Comparison of ENCODE assay signal across 22 mouse cellular contexts in genomic region chr2:133883682-133884081, GRCm38 (mm10).
DNase-seq lines count a peak whose midpoint lies in the region; ATAC-seq and TF ChIP-seq lines count a peak whose summit lies in the region.
"Had no signal": no experiment of that assay in that cellular context is flagged by ENCODE, and none has a peak within 500 bp of the region (broad histone marks: within the 10 kb centered on the region; RNA-seq: fewer than 3 reads in every experiment).

No protein-coding gene starts in this region.

- H3K27me3 ChIP-seq in embryonic facial prominence, embryonic 14.5 days (replicated peaks; ENCODE audit: control insufficient read depth, insufficient read depth, low read length): no peaks in the 10 kb centered on the region
- no peaks in the 10 kb centered on the region for H3K27me3 ChIP-seq in embryonic facial prominence, embryonic 10.5 days (replicated peaks; ENCODE audit: low read depth, poor library complexity, severe bottlenecking)
- H3K27me3 ChIP-seq in lung, embryonic 14.5 days (ENCODE audit: insufficient read depth, low read length): no peaks in the 10 kb centered on the region
- no peaks in the 10 kb centered on the region for H3K27me3 ChIP-seq in limb, embryonic 14.5 days (ENCODE audit: control insufficient read depth, insufficient read depth, low read length)
- H3K27me3 ChIP-seq: embryonic facial prominence, embryonic 12.5 days; forebrain, embryonic 12.5 days; forebrain, embryonic 15.5 days; hindbrain, embryonic 12.5 days; hindbrain, embryonic 15.5 days had no signal

- H3K27ac ChIP-seq in embryonic facial prominence, embryonic 14.5 days (replicated peaks; ENCODE audit: low read depth, low read length): no peak overlapping the region
- no peak overlapping the region for H3K27ac ChIP-seq in embryonic facial prominence, embryonic 10.5 days (replicated peaks)
- no peak overlapping the region for H3K27ac ChIP-seq in lung, embryonic 14.5 days (ENCODE audit: low read depth)
- H3K27ac ChIP-seq in limb, embryonic 14.5 days (replicated peaks; ENCODE audit: low read depth, low read length): no peak overlapping the region
- H3K27ac ChIP-seq: embryonic facial prominence, embryonic 12.5 days; forebrain, embryonic 12.5 days; forebrain, embryonic 15.5 days; hindbrain, embryonic 12.5 days; hindbrain, embryonic 15.5 days had no signal

- no peak overlapping the region for H3K9ac ChIP-seq in embryonic facial prominence, embryonic 14.5 days (ENCODE audit: low read depth, low read length)
- H3K9ac ChIP-seq in lung, embryonic 14.5 days: no peak overlapping the region
- no peak overlapping the region for H3K9ac ChIP-seq in limb, embryonic 14.5 days (ENCODE audit: low read depth, low read length, severe bottlenecking)
- H3K9ac ChIP-seq: embryonic facial prominence, embryonic 12.5 days; forebrain, embryonic 12.5 days; forebrain, embryonic 15.5 days; hindbrain, embryonic 12.5 days; hindbrain, embryonic 15.5 days had no signal

- no peaks in the 10 kb centered on the region for H3K9me3 ChIP-seq in embryonic facial prominence, embryonic 14.5 days (ENCODE audit: control insufficient read depth, low read length)
- no peaks in the 10 kb centered on the region for H3K9me3 ChIP-seq in embryonic facial prominence, embryonic 10.5 days
- no peaks in the 10 kb centered on the region for H3K9me3 ChIP-seq in lung, embryonic 14.5 days (ENCODE audit: low read depth, low read length)
- H3K9me3 ChIP-seq in limb, embryonic 14.5 days (ENCODE audit: control insufficient read depth, low read length): no peaks in the 10 kb centered on the region
- H3K9me3 ChIP-seq: embryonic facial prominence, embryonic 12.5 days; forebrain, embryonic 12.5 days; forebrain, embryonic 15.5 days; hindbrain, embryonic 12.5 days; hindbrain, embryonic 15.5 days had no signal

- no peaks in the 10 kb centered on the region for H3K4me1 ChIP-seq in embryonic facial prominence, embryonic 14.5 days (ENCODE audit: control insufficient read depth, insufficient read depth, low read length)
- H3K4me1 ChIP-seq in embryonic facial prominence, embryonic 10.5 days: 0 out of 2 replicates have a peak, but pooled peaks cover 3% of the 10 kb centered on the region
- no peaks in the 10 kb centered on the region for H3K4me1 ChIP-seq in lung, embryonic 14.5 days (ENCODE audit: insufficient read depth)
- no peaks in the 10 kb centered on the region for H3K4me1 ChIP-seq in limb, embryonic 14.5 days (ENCODE audit: control insufficient read depth, insufficient read depth, low read length)
- H3K4me1 ChIP-seq: embryonic facial prominence, embryonic 12.5 days; forebrain, embryonic 12.5 days; forebrain, embryonic 15.5 days; hindbrain, embryonic 12.5 days; hindbrain, embryonic 15.5 days had no signal

- H3K36me3 ChIP-seq in embryonic facial prominence, embryonic 14.5 days (ENCODE audit: control insufficient read depth, insufficient read depth, low read length): no peaks in the 10 kb centered on the region
- no peaks in the 10 kb centered on the region for H3K36me3 ChIP-seq in embryonic facial prominence, embryonic 10.5 days (replicated peaks)
- no peaks in the 10 kb centered on the region for H3K36me3 ChIP-seq in lung, embryonic 14.5 days (ENCODE audit: insufficient read depth)
- H3K36me3 ChIP-seq in limb, embryonic 14.5 days (ENCODE audit: control insufficient read depth, insufficient read depth, low read length): no peaks in the 10 kb centered on the region
- H3K36me3 ChIP-seq: embryonic facial prominence, embryonic 12.5 days; forebrain, embryonic 12.5 days; forebrain, embryonic 15.5 days; hindbrain, embryonic 12.5 days; hindbrain, embryonic 15.5 days had no signal

- TF ChIP-seq CTCF in lung, embryonic 14.5 days (IDR thresholded peaks at IDR 0.05; ENCODE audit: low read depth): no peak

- no peak for ATAC-seq in embryonic facial prominence, embryonic 14.5 days (ENCODE audit: low read depth)
- no peak; the same call in 1 of the 2 replicates for ATAC-seq in lung, embryonic 14.5 days (ENCODE audit: insufficient read depth)
- ATAC-seq in limb, embryonic 14.5 days (ENCODE audit: low FRiP score, low read depth): 0 out of 2 replicates have a peak, but pooled peaks have one; percentile 62
- ATAC-seq: CD4-positive, CD25-positive, alpha-beta regulatory T cell, adult 4 months; forebrain, embryonic 15.5 days had no signal

- peak; percentile 6 for DNase-seq in embryonic facial prominence, embryonic 14.5 days (ENCODE audit: low spot score)
- no peak for DNase-seq in embryonic facial prominence, embryonic 10.5 days (ENCODE audit: low spot score)
- peak; percentile 4 for DNase-seq in lung, embryonic 14.5 days
- no peak for DNase-seq in lung, postnatal 25 days (ENCODE audit: low spot score)
- no peak for DNase-seq in limb, embryonic 14.5 days (ENCODE audit: low spot score)
- no peak for DNase-seq in liver
- DNase-seq: adrenal gland, adult 2 months; adrenal gland, postnatal 14 days; cerebellum, adult 11-12 months; cerebellum, adult 8-10 months; cerebellum, postnatal 10 days; cerebellum, postnatal 36 days; gastrocnemius, postnatal 10 days; gastrocnemius, postnatal 36 days had no signal

- TF ChIP-seq POLR2A in limb, embryonic 14.5 days (IDR thresholded peaks at IDR 0.05; ENCODE audit: borderline replicate concordance, extremely low read depth, insufficient read depth, insufficient read length): no peak

- no peak overlapping the region for H3K4me2 ChIP-seq in embryonic facial prominence, embryonic 14.5 days (ENCODE audit: low read depth, low read length)
- H3K4me2 ChIP-seq in lung, embryonic 14.5 days: no peak overlapping the region
- no peak overlapping the region for H3K4me2 ChIP-seq in limb, embryonic 14.5 days (replicated peaks; ENCODE audit: low read depth, low read length, severe bottlenecking)
- H3K4me2 ChIP-seq: embryonic facial prominence, embryonic 12.5 days; forebrain, embryonic 12.5 days; forebrain, embryonic 15.5 days; heart, embryonic 11.5 days; hindbrain, embryonic 12.5 days; hindbrain, embryonic 15.5 days had no signal

- H3K4me3 ChIP-seq in embryonic facial prominence, embryonic 14.5 days (ENCODE audit: low read depth, low read length): no peak overlapping the region
- no peak overlapping the region for H3K4me3 ChIP-seq in embryonic facial prominence, embryonic 10.5 days
- no peak overlapping the region for H3K4me3 ChIP-seq in lung, embryonic 14.5 days (ENCODE audit: low read depth, low read length)
- no peak overlapping the region for H3K4me3 ChIP-seq in limb, embryonic 14.5 days (replicated peaks; ENCODE audit: low read length)
- H3K4me3 ChIP-seq: embryonic facial prominence, embryonic 12.5 days; erythroblast, embryonic 14.5 days; forebrain, embryonic 12.5 days; forebrain, embryonic 15.5 days; hindbrain, embryonic 12.5 days; hindbrain, embryonic 15.5 days had no signal

Comparison
In these comparisons a context has a peak if more than half of its experiments do, and no peak if none do; other contexts are left out.
1. DNase-seq: peak in embryonic facial prominence, embryonic 14.5 days (single experiment) and lung, embryonic 14.5 days (single experiment); none in embryonic facial prominence, embryonic 10.5 days (single experiment), lung, postnatal 25 days (single experiment), limb, embryonic 14.5 days (single experiment) and liver (single experiment).